Mouse (Mus musculus) intestine, embryonic 16.5 days (tissue): ENCODE results near the gene Abcg8. TPM values are rescaled to one million over a fixed set of nuclear protein-coding genes. Genes with fewer than 3 reads are reported as not detected.
A peak's percentile ranks its signal among the peaks of the same experiment; 100 is the strongest.

Source experiments
- ATAC-seq: fragments of 200-750 bp; cut with Nextera tagmentation; 2 replicates; pipeline ENCODE4 v1.8.0; 2017; ENCODE audit warnings: moderate TSS enrichment, moderate library complexity
- H3K27ac ChIP-seq: fragments of 300-500 bp; sonication (generic); 2 replicates; pipeline ENCODE4 v1.5.1; 2014; ENCODE audit warnings: mild to moderate bottlenecking, low read length
- H3K27me3 ChIP-seq: fragments of 300-500 bp; sonication (generic); replicated peaks from 2 replicates; pipeline ENCODE4 v1.6.1; 2014; ENCODE audit warnings: low read length, control low read depth, mixed read lengths; ENCODE audit not compliant: control insufficient read depth, insufficient read depth
- H3K36me3 ChIP-seq: fragments of 300-500 bp; sonication (generic); 2 replicates; pipeline ENCODE4 v1.6.1; 2014; ENCODE audit warnings: low read length, control low read depth; ENCODE audit not compliant: control insufficient read depth, insufficient read depth
- H3K4me1 ChIP-seq: fragments of 300-500 bp; sonication (generic); 2 replicates; pipeline ENCODE4 v1.6.1; 2014; ENCODE audit warnings: low read length, control low read depth, mixed read lengths; ENCODE audit not compliant: control insufficient read depth, insufficient read depth
- H3K4me2 ChIP-seq: fragments of 300-500 bp; sonication (generic); 2 replicates; pipeline ENCODE4 v1.6.1; 2014; ENCODE audit warnings: low read depth, low read length, control low read depth
- H3K4me3 ChIP-seq: fragments of 300-500 bp; sonication (generic); 2 replicates; pipeline ENCODE4 v1.5.1; 2014; ENCODE audit warnings: mild to moderate bottlenecking, low read length
- H3K9ac ChIP-seq: fragments of 300-500 bp; sonication (generic); 2 replicates; pipeline ENCODE4 v1.6.1; 2014; ENCODE audit warnings: low read depth, low read length
- H3K9me3 ChIP-seq: fragments of 300-500 bp; sonication (generic); 2 replicates; pipeline ENCODE4 v1.6.1; 2016; ENCODE audit warnings: low read length, control low read depth; ENCODE audit not compliant: control insufficient read depth
- WGBS: fragments of 180-500 bp; shearing (Covaris S2); extraction: QIAGEN DNeasy Blood & Tissue Kit; methylation state at CpG from one replicate; pipeline ENCODE4 v1.1.7; 2014; 5-methylcytosine and 5-hydroxymethylcytosine counted together
- polyA plus RNA-seq: library from polyadenylated mRNA; unstranded; fragments of >200 nt; fragmentation: Nextera tagmentation; extraction: Ambion mirVana; gene quantifications from 2 replicates; pipeline ENCODE4 v1.2.1, GENCODE M21; 2015

The Abcg8 gene
- polyA plus RNA-seq: 1.2 and 2.1 TPM in 2 replicates

- H3K4me3 ChIP-seq: peak within 1 kb of the TSS; percentile 37
- no peak for ATAC-seq
- H3K36me3 ChIP-seq: no peaks in the 10 kb centered on the region
- WGBS: 2% methylated on average over 24 of the region's 24 CpGs
- peak within 1 kb of the TSS; percentile 61 for H3K4me2 ChIP-seq
- H3K4me1 ChIP-seq: peaks cover 12% of the 10 kb centered on the region
- H3K27ac ChIP-seq: no peak within 1 kb of the TSS
- H3K27me3 ChIP-seq: no peaks in the 10 kb centered on the region
- peak within 1 kb of the TSS; percentile 34 for H3K9ac ChIP-seq
- H3K9me3 ChIP-seq: no peaks in the 10 kb centered on the region
Measured at GRCm38 (mm10) chr17:84675951-84676366, at the start of gene Abcg8. Abcg8 (plus strand) TSS chr17:84676302.

GRCm38 (mm10) chr17:84626857-84627305 is 49.2 kb upstream of the Abcg8 start:
- Histone ChIP-seq H3K27me3 (no peaks in the 10 kb centered on the region), H3K36me3 (no peaks in the 10 kb centered on the region), H3K4me1 (peaks cover 6% of the 10 kb centered on the region; the same call in 1 of the 2 replicates), H3K9ac (peak overlapping the region; percentile 71), H3K4me2 (peak overlapping the region; percentile 90), H3K9me3 (no peaks in the 10 kb centered on the region), H3K27ac (peak overlapping the region; percentile 33; the same call in 1 of the 2 replicates), H3K4me3 (peak overlapping the region; percentile 70)
- WGBS: 21% methylated on average over 9 of the region's 9 CpGs
- ATAC-seq: peak; percentile 55

GRCm38 (mm10) chr17:84627721-84628120 is 48.4 kb upstream of the Abcg8 start:
- no peaks in the 10 kb centered on the region for H3K36me3 ChIP-seq
- H3K4me1 ChIP-seq: peaks cover 6% of the 10 kb centered on the region; the same call in 1 of the 2 replicates
- 83% methylated on average over 10 of the region's 10 CpGs for WGBS
- no peaks in the 10 kb centered on the region for H3K9me3 ChIP-seq
- H3K4me2 ChIP-seq: no peak overlapping the region
- no peaks in the 10 kb centered on the region for H3K27me3 ChIP-seq
- no peak overlapping the region for H3K27ac ChIP-seq
- ATAC-seq: no peak
- H3K4me3 ChIP-seq: no peak overlapping the region
- no peak overlapping the region for H3K9ac ChIP-seq

- WGBS: 83% methylated on average over 9 of the region's 9 CpGs
- H3K36me3 ChIP-seq: no peaks in the 10 kb centered on the region
- no peak for ATAC-seq
Measured at GRCm38 (mm10) chr17:84628611-84629010, 47.5 kb upstream of the Abcg8 start.

GRCm38 (mm10) chr17:84631836-84632235 is 44.3 kb upstream of the Abcg8 start:
- 86% methylated on average over 6 of the region's 6 CpGs for WGBS
- Histone ChIP-seq H3K36me3 (no peaks in the 10 kb centered on the region), H3K4me1 (peaks cover 4% of the 10 kb centered on the region; the same call in 1 of the 2 replicates), H3K27me3 (no peaks in the 10 kb centered on the region), H3K4me2 (no peak overlapping the region), H3K9me3 (no peaks in the 10 kb centered on the region), H3K4me3 (no peak overlapping the region), H3K27ac (no peak overlapping the region), H3K9ac (no peak overlapping the region)
- no peak for ATAC-seq

More at GRCm38 (mm10) chr17:84628611-84629010, 47.5 kb upstream of the Abcg8 start:
- Histone ChIP-seq H3K9me3 (no peaks in the 10 kb centered on the region), H3K9ac (no peak overlapping the region), H3K4me2 (no peak overlapping the region), H3K27ac (no peak overlapping the region), H3K4me1 (peaks cover 6% of the 10 kb centered on the region; the same call in 1 of the 2 replicates), H3K4me3 (no peak overlapping the region), H3K27me3 (no peaks in the 10 kb centered on the region)

- Histone ChIP-seq H3K27me3 (no peaks in the 10 kb centered on the region), H3K9ac (no peak overlapping the region), H3K9me3 (no peaks in the 10 kb centered on the region), H3K4me2 (no peak overlapping the region), H3K36me3 (no peaks in the 10 kb centered on the region), H3K4me1 (no peaks in the 10 kb centered on the region), H3K4me3 (no peak overlapping the region), H3K27ac (no peak overlapping the region)
- ATAC-seq: no peak
- WGBS: 78% methylated on average over 13 of the region's 13 CpGs
Measured at GRCm38 (mm10) chr17:84633443-84633842, 42.7 kb upstream of the Abcg8 start.

- Histone ChIP-seq H3K27me3 (no peaks in the 10 kb centered on the region), H3K36me3 (no peaks in the 10 kb centered on the region), H3K9ac (no peak overlapping the region), H3K4me2 (no peak overlapping the region), H3K4me3 (no peak overlapping the region), H3K27ac (no peak overlapping the region), H3K9me3 (no peaks in the 10 kb centered on the region), H3K4me1 (no peaks in the 10 kb centered on the region)
- WGBS: 57% methylated on average over 8 of the region's 8 CpGs
- ATAC-seq: no peak
Measured at GRCm38 (mm10) chr17:84636328-84636727, 39.8 kb upstream of the Abcg8 start.

GRCm38 (mm10) chr17:84637971-84638370 is 38.1 kb upstream of the Abcg8 start:
- H3K27ac ChIP-seq: no peak overlapping the region
- ATAC-seq: no peak
- 85% methylated on average over 6 of the region's 6 CpGs for WGBS

GRCm38 (mm10) chr17:84639796-84640378 is 36.2 kb upstream of the Abcg8 start:
- no peaks in the 10 kb centered on the region for H3K36me3 ChIP-seq
- H3K9ac ChIP-seq: no peak overlapping the region
- H3K4me3 ChIP-seq: no peak overlapping the region
- no peak overlapping the region for H3K27ac ChIP-seq
- ATAC-seq: no peak
- no peaks in the 10 kb centered on the region for H3K4me1 ChIP-seq
- H3K27me3 ChIP-seq: no peaks in the 10 kb centered on the region
- H3K9me3 ChIP-seq: no peaks in the 10 kb centered on the region
- H3K4me2 ChIP-seq: no peak overlapping the region
- WGBS: 72% methylated on average over 10 of the region's 10 CpGs

More at GRCm38 (mm10) chr17:84637971-84638370, 38.1 kb upstream of the Abcg8 start:
- Histone ChIP-seq H3K4me1 (no peaks in the 10 kb centered on the region), H3K27me3 (no peaks in the 10 kb centered on the region), H3K4me3 (no peak overlapping the region), H3K4me2 (no peak overlapping the region), H3K36me3 (no peaks in the 10 kb centered on the region), H3K9ac (no peak overlapping the region), H3K9me3 (no peaks in the 10 kb centered on the region)
